Mouse (Mus musculus): ENCODE measurements around the gene Chst15.

Gene Chst15

DNA sequence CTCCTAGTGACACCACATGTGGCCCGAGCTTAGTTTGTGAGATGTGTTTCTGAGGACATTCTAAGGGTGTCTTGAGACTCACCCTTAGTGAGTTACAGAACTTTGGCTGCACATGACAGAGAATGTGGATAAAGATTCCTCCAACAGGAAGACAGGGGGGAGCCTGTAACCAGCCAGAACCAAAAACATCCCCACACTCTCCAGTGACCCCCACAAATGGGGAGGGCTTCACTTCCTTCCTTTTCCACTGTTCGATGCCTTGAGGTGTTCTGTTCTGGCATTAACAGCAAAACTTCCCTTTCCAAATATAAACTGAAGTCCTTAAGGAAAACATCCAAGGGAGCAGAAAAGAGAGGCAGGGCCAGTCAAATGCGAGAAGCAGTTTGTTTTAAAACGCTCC lies 79.8 kb downstream of the Chst15 start:
- in situ Hi-C loops (cut with MboI; ENCODE audit: unreplicated experiment in 2 of 2) = no loop called here

DNA sequence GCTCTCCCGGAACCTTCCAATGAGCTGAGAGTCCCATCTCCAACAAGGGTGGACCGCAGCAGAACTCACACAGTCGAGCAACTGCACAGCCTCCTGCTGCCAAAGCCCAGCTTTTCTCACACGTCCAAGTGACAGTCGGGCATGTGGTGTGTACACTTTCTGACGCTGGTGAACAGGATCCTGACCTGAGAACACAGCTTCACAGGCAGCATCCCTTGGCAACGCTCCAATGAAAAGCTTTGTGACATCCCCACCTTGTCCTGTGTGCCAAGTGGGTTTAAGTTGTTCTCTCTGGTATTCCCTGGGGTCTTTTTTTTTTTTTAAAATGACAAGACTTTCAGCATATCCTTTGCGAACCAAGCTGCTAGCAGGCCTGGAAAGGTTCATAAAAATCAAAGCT lies 80.2 kb downstream of the Chst15 start:
- in situ Hi-C loops (cut with MboI; ENCODE audit: unreplicated experiment in 2 of 2) = no loop called here

DNA sequence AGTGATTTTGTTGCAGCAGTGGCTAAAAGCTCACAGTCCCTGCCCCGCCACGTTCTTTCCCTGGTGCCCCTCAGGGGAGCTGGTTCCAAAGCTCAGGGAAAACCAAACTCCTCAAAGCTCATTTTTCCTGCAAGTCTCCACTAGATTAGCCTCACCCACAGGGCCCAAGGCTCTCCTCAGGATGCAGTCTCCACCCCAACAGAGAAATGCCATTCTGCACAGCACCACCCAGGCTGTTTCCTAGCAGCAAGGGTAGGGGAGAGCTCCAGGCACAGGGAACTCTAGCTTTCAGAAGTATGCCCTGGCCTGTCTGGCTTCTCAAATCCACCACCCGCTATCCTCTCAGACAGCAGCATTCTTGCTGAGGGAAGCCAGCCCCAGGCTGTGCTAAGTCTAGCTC lies 82.8 kb downstream of the Chst15 start:
- in situ Hi-C loops (cut with MboI; ENCODE audit: unreplicated experiment in 2 of 2) = no loop called here

DNA sequence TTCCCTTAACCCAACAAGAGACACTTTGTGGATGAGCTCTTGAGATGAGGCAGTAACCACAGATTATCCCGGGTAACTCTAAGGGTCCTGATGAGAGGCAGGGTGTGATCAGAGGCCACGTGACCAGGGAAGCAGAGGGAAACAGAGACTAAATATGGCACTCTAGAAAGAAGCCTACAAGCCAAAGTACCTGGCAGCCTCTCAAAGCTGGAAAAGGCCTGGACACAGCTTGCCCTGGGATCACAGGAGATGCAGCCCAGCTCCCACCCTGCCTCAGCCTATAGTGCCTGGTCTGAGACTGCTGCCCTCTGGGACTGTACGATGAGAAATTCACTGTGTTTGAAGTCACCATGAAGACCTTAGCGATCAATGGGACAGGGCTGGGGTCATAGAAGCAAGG lies 83.3 kb downstream of the Chst15 start:
- in situ Hi-C loops (cut with MboI; ENCODE audit: unreplicated experiment in 2 of 2) = no loop called here

DNA sequence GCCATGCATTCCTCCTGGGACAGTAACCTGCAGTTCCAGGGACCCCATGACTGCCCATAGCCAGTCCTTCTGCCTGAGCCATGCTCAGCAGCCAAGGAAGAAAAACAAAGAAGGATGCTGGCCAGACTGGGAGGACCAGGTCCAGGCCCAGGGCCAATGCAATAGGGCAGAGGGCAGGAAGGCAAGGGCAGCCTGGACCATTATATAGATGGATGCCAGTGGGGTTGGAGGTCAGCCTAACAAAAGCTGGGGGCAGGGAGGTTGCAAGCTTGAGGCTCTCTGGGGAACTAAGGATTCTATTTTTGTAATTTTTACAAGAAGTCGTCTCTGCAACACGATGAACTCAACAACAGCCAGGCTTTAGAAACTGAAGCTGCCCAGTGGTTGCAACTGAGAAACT lies 84.1 kb downstream of the Chst15 start:
- in situ Hi-C loops (cut with MboI; ENCODE audit: unreplicated experiment in 2 of 2) = no loop called here

DNA sequence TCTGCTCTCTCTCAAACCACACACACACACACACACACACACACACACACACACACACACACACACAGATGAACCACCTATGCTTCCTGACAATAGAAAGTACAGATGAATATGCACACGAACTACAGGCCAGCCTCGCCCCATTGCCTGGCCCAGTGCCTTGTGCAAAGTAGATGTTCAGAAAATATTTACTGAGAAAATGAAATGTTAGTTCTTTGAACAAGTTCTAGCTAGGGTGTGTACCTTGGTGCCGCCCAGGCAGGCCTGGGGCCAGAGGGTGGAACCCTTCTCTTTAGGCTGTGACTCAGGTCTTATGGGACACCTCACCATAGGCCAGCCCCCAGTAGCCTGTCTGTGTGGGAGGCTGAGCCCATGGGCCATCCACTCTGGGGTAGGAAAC lies 85.6 kb downstream of the Chst15 start:
- in situ Hi-C loops (cut with MboI; ENCODE audit: unreplicated experiment in 2 of 2) = no loop called here

DNA sequence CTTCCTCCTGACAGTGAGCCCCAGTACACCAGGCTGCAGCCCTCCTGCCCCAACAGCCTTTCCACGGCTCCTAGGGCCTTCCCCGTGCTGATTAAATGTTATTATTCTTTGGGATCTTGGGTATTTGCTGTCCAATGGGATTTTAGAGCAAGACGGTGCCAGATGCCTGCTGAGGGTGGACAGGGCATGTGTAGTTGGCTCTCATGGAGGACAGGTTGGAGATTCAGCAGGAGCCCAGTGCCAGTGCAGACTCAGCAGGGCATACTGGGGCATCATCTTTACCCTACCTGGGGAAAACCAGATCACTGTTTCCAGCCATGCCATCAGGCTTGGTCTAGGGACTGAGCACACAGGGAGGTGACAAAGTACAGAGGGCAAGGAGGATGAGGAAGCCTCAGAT lies 86.1 kb downstream of the Chst15 start:
- in situ Hi-C loops (cut with MboI; ENCODE audit: unreplicated experiment in 2 of 2) = no loop called here

DNA sequence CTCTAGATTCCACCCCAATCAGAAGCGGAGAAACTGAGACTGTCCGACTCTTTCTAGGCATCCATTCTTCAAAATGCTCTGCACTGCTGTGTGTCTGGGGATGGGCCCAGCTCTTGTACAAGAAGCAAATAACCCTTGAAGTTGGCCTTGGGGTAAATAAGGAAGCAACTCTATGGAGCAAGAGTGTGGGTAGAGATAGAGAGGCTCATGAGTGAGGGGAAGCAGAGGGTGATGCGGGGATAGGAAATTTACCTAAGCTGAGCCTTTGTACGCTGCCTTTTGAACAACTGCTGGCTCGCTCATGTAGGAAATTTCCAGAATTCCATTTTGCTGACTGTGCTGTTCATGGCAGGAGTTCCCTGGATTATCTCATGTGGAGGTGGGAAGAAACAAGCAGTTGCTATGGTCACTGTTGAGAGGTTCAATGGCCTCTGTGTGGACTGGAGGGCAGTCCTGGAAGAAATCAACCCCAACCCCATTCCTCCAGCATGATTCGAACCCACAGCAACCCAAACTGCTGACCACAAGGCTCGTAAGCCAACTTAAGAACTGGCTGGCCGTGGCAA lies 89.9 kb downstream of the Chst15 start:
- in situ Hi-C loops (cut with MboI; ENCODE audit: unreplicated experiment in 2 of 2) = loop anchor here (5.0 to 10.0 kb wide), 11 partner anchors 80 to 780 kb away; partner anchors contain the start of gene Chst15 (in 1 of the 2)

DNA sequence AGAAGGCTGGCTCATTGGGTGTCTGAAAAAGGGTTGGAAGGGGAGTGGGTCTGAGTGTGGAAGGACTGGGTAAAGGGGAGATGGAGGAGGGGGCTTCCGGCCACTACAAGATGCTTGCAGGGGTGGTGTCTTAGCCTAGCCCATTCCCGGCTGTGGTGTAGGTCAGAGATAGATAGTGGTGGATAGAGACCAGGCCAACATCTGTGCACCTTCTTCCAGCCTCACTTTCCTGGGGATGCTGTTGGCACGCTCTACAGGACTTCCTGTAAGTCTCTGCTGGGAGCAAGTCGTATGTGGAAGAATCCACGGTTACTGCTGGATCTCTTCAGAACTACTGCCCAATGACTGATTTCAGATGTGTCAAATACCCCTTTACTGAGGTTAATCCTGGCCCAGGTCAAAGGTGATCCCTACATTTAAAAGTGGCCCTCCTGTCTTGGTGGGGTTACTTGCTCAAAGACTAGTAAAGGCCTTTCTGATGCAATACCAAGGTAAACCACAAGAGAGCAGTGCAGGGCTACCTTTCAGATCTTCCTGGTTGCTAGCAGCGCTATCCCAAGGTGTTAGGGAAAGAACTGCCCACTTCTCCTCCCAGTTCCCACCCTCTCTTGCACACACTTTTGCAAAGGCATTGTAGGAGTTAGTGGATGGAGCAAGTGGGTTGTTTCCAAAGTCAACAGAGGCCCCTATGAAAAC lies 90.5 kb downstream of the Chst15 start:
- in situ Hi-C loops (cut with MboI; ENCODE audit: unreplicated experiment in 2 of 2) = loop anchor here (5.0 to 10.0 kb wide), 11 partner anchors 81 to 781 kb away; partner anchors contain the start of gene Chst15 (in 1 of the 2)

DNA sequence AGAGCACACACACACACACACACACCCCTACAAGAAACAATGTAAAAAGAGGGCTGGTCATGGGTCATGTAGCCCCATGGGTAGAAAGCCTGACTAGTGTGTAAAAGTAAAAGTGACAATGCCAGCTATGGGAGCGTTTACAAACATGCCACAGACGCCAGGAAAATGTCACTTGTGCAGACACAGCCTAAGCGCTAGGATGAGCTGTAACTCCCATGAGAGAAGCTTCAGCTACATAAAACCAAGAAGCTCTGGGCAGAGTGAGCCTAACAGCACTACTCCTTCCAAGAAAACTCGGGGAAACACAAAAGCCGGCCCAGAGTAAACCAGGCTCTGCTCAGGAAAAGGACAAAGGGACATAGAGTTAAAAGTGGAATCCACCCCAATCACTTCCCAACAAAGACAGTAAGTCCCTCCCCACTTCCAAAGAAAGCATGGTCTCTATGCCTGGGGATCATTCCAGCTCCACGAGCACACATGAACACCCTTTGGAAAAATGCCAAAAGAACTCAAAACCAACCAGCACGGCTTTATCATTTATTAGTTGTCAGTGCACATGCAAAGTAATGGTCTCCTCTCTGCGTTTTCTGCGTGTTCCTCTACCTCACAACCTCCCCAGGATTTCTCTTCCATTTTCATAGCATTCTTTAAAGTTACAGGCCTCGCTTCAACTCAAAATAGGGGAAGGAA lies 93.4 kb downstream of the Chst15 start:
- in situ Hi-C loops (cut with MboI; ENCODE audit: unreplicated experiment in 2 of 2) = loop anchor here (5.0 to 25.0 kb wide), 8 partner anchors 321 to 1711 kb away; partner anchors contain the start of genes Btbd16 (in 2 of the 2) and Ate1 (in 1 of the 2)

DNA sequence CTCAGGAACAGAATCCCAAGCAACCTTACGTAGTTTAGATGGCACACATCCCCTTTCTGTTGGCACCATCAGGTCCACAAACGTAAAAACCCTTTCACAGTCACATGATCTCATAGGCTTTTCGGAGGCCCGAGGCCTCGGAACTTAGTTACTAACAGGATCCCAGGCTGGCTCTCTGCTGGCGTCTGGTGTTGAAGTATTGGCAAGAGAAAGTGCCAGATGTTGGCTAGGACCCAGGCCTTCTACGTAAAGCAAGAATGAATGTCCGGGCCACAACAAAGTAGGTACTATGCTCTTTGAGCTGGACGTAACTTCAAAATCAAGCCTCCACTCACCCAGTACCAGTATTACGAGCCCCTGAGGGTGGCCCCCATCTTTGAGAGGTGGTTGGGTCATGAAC lies 103.0 kb downstream of the Chst15 start:
- in situ Hi-C loops (cut with MboI; ENCODE audit: unreplicated experiment in 2 of 2) = loop anchor here (10.0 to 25.0 kb wide), 5 partner anchors 309 to 1702 kb away; partner anchors contain the start of genes Btbd16 (in 2 of the 2) and Ate1 (in 1 of the 2)

DNA sequence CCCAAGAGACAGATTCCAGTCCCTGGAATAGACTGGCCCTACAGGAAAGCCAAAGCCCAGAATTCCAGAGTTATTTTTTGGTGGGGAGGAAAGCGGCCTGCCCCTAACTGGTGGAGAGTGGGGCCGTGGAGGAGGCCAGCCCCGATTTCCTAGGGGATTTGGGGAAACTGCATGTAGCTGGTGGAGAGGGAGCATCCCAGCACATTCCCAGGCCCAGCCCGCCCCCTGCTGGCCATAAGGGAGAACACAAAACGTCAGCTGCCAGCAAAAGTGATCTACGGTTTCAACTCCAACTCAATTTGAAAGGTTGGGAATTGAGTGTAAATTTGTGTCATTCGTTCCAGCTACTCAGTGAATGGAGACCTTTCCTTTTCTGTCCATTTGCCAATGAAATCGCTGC lies 103.6 kb downstream of the Chst15 start:
- in situ Hi-C loops (cut with MboI; ENCODE audit: unreplicated experiment in 2 of 2) = loop anchor here (10.0 to 25.0 kb wide), 5 partner anchors 309 to 1701 kb away; partner anchors contain the start of genes Btbd16 (in 2 of the 2) and Ate1 (in 1 of the 2)

DNA sequence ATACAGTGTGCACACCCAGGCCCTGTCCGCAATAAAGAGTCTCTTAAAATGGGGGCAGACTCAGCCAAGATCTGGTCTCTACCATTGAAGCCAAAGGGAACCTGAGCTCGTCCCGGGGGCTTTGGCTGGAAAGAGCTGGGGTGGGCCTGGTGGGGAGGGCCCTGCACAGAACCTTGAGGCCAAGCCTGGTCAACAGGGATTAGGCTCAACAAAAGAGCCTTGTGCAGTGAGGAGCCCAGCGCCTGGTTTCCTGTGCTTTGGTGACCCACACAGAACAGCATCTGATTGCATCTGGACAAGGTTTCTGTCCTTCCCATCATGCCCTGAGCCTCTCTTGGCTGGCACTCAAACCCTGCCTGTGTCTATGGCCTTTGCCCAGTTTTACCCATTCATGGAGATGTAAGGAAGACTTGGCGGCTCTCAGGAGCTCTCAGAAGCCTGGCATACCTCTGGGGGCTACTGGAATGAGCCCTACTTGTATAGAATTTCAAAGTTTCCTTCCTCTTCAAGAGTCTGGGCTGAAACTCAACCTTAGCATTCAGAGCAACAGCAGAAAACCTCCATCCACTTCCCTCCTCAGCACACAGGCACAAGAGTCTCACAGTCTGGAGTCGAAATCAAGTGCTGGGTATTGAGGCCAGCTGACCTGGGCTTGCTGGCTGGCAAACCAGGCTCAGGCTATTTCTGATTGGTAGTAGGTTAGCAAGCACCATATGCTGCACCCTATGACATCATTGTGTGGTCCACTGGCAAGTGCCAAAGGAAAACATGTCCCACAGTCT lies 104.9 kb downstream of the Chst15 start:
- in situ Hi-C loops (cut with MboI; ENCODE audit: unreplicated experiment in 2 of 2) = loop anchor here (10.0 to 25.0 kb wide), 5 partner anchors 307 to 1700 kb away; partner anchors contain the start of genes Btbd16 (in 2 of the 2) and Ate1 (in 1 of the 2)

DNA sequence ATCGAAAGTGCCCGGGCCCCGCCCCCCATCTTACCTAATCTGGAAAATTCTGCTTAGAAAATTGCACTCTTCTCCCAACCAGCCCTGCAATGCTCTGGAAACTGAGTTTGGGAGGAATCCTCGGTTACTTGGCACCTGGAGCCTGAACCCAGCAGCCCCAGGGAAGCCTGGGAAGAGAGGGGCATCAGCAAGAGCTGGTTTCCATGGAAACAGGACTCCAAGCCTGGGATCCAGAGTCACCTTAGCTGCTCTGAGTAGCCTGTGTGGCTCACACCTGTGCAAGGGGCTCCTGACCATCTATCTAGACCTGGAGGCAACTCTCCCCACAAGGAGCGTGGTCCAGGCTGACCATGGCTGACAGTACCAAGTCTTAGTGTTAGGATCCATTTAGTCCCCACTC lies 106.4 kb downstream of the Chst15 start:
- in situ Hi-C loops (cut with MboI; ENCODE audit: unreplicated experiment in 2 of 2) = loop anchor here (10.0 to 25.0 kb wide), 5 partner anchors 306 to 1698 kb away; partner anchors contain the start of genes Btbd16 (in 2 of the 2) and Ate1 (in 1 of the 2)

DNA sequence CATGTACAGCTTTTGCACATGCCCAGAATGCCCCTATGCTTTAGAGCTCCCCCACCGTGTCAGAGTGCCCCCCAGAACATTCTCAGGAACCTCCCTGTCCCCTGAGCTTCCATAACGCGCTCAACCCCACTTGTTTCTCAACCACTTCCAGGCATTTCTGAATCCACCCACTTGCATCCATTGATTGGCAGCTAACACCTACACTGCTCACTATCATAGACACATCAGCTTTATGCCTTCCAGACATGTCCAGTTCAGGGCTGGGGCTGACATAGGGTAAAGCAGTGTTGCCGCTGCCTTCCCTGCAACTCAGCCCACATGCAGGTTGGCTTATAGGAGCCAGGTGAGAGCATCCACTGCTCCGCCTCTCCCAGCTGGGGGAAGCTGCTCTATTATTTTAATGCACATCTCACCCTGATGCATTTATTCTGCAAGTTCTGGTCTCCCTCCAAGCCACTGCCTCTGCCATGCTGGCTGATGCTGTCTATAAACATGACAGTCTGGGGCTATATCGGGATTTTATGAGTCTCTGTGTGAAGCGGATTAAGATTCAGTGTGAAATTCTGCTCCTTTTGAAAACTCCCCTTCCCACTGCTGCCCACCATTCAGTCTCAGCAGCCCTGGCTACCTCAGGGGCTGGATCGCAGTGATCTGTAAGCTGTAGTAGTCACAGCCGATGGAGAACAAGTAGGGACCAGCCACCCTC lies 107.9 kb downstream of the Chst15 start:
- in situ Hi-C loops (cut with MboI; ENCODE audit: unreplicated experiment in 2 of 2) = loop anchor here (10.0 to 25.0 kb wide), 4 partner anchors 674 to 1697 kb away; partner anchors contain the start of genes Btbd16 (in 2 of the 2) and Ate1 (in 1 of the 2)

DNA sequence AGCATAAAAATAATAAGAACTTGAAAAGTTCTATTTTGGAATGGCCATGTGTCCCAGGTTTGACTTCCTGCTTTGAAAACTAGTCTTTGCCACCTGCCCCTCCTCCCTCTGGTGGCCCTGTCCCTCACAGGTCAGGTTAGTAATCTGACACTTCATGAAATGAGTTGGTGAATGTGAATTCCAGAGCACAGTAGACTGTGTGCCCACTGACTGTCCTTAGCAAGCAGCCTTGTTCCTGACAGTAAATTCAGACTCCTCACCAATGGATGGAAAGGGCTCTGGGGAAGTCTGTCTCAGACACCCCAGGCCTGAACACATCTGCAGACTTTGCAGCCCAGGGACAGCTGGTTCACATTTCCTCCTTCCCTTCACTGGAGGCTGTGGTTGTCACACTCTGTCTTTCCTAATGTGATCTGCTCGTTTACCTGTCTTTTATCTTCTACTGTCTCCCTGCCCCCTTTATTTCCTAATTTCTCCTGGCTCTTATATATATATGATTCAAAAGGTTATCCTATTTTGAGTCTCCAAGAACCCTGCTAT lies 112.9 kb downstream of the Chst15 start:
- in situ Hi-C loops (cut with MboI; ENCODE audit: unreplicated experiment in 2 of 2) = loop anchor here (10.0 to 25.0 kb wide), 4 partner anchors 669 to 1692 kb away; partner anchors contain the start of genes Btbd16 (in 2 of the 2) and Ate1 (in 1 of the 2)

DNA sequence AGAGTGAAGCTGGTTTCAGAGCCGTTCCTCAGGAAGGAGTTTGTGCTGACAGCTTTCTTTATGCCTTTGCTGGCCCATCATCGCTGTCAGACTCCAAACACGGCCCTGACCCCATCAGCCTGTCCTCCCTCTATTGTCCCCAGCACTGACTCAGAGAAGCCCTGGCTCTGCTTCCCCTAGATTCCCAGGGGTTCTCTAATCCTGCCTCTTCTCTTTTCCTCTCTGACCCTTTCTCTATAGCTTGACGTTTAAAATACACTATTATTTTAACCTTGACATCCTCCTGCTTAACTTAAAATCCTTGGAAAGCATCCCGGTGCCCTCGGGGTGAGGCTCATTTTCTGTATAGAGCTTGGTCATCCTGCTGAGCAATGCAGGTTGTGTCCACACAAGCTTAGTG lies 117.3 kb downstream of the Chst15 start:
- in situ Hi-C loops (cut with MboI; ENCODE audit: unreplicated experiment in 2 of 2) = loop anchor here (10.0 to 25.0 kb wide), 4 partner anchors 665 to 1687 kb away; partner anchors contain the start of genes Btbd16 (in 2 of the 2) and Ate1 (in 1 of the 2)

DNA sequence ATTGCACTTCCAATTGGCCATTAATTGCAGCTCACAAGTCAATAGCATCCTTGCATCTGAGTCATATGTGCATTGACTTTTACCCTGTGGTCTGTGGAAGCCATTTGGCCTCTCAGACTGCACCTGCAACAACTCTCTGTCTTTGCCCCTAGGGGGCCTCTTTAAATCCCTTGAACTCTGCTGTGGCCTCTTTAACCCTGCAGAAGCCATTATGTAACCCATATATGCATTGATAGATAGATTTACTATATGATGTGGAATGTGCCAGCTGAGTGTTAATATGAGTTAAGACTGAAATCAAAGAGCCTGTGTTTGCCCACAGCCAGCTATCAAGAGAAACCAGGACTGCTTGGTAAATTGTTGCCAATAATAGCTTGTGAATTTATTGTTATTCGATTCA lies 118.2 kb downstream of the Chst15 start:
- in situ Hi-C loops (cut with MboI; ENCODE audit: unreplicated experiment in 2 of 2) = no loop called here

DNA sequence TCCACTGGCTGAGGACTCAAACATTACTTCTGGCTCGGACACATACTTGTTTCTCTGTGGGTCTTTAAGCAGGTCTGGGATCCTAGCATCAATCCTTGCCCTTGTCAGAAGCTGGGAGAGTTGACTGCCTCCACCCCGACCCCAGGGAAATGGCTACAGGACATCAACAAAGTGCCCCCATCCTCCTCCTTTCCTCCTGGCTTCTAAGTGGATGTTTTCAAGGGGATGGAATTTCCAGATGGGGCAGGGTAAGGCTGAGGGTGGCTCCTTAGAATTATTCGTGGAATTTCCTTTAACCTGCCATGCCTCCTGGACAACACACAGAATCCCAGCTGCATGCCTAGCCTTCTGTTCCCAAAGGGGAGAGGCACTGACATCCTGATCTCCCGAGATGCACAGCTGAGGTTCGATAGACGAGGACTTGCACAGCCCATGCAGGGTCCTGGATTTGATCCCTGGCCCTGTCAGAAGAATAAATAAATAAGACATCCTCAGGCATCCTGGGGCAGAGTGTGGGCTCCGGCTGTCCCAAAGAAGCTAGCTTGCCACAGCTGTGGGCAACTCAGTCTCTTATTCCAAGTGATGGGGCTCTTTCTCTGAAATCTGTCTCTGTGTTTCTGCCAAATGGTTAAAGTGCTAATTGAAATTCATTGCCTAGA lies 119.1 kb downstream of the Chst15 start:
- in situ Hi-C loops (cut with MboI; ENCODE audit: unreplicated experiment in 2 of 2) = no loop called here

All from v-Abl transformed pro-B cells (cell line).